Mouse (Mus musculus) myocyte (in vitro differentiated cells): ENCODE measurements around the gene Nufip1.

Source experiments
- CEBPB ChIP-seq: IDR thresholded peaks from 2 replicates; pipeline ENCODE4 v1.6.1; 2011; ENCODE audit warnings: mild to moderate bottlenecking, moderate library complexity; ENCODE audit not compliant: poor library complexity, insufficient read depth, severe bottlenecking
- MAX ChIP-seq: IDR thresholded peaks from one replicate; pipeline ENCODE4 v1.6.1; 2011; ENCODE audit warnings: low read depth, mild to moderate bottlenecking, control low read depth
- MYOD1 ChIP-seq, 3 experiments: IDR thresholded peaks; one replicate each; pipeline ENCODE4 v1.6.1; 2011; ENCODE audit warnings: control low read depth in 2 of 3, low read depth in 2 of 3, mild to moderate bottlenecking in 2 of 3, moderate library complexity in 1 of 3; ENCODE audit not compliant: insufficient read length in 2 of 3, control insufficient read depth in 1 of 3
- POLR2A ChIP-seq: IDR thresholded peaks from one replicate; pipeline ENCODE4 v1.6.1; 2011; ENCODE audit warnings: low read depth, mild to moderate bottlenecking, control low read depth, moderate library complexity; ENCODE audit not compliant: insufficient read length
- TCF12 ChIP-seq: IDR thresholded peaks from one replicate; pipeline ENCODE4 v1.6.1; 2011; ENCODE audit warnings: mild to moderate bottlenecking, control low read depth; ENCODE audit not compliant: poor library complexity, insufficient read depth, severe bottlenecking
- TCF3 ChIP-seq: IDR thresholded peaks from one replicate; pipeline ENCODE4 v1.6.1; 2011; ENCODE audit warnings: low read depth, control low read depth; ENCODE audit not compliant: insufficient read length
- USF1 ChIP-seq: IDR thresholded peaks from one replicate; pipeline ENCODE4 v1.6.1; 2011; ENCODE audit warnings: low read depth, mild to moderate bottlenecking, control low read depth, moderate library complexity

GRCm38 (mm10) chr14:76110396-76111221, at the start of gene Nufip1, which contains the start of gene Gpalpp1:
- peak; percentile 72 for TF ChIP-seq POLR2A
- TF ChIP-seq MAX: no peak
- TF ChIP-seq USF1: peak; percentile 69
- TF ChIP-seq MYOD1 (IDR thresholded peaks at IDR 0.05; ENCODE audit: control insufficient read depth in 1 of 3, insufficient read length in 2 of 3, low read depth in 2 of 3): no peak
- no peak for TF ChIP-seq TCF3
- no peak for TF ChIP-seq CEBPB
- TF ChIP-seq TCF12: no peak
